Mouse (Mus musculus) neural tube, embryonic 11.5 days (tissue): ENCODE measurements around the gene Secisbp2l. TPM values are rescaled to one million over a fixed set of nuclear protein-coding genes. Genes with fewer than 3 reads are reported as not detected.

Experiments used
- ATAC-seq: fragments of 200-750 bp; cut with Nextera tagmentation; 2 replicates; pipeline ENCODE4 v1.8.0; 2017; ENCODE audit warnings: moderate number of reproducible peaks, mild to moderate bottlenecking, moderate TSS enrichment, moderate library complexity; ENCODE audit not compliant: insufficient read depth, low FRiP score, low TSS enrichment
- DNase-seq: peaks from one replicate; pipeline ENCODE4 v3.0.0-alpha.2; 2015; ENCODE audit warnings: low spot score
- H3K27ac ChIP-seq: fragments of 300-500 bp; sonication (generic); 2 replicates; pipeline ENCODE4 v1.5.1; 2014; ENCODE audit warnings: low read depth, mild to moderate bottlenecking, low read length
- H3K27me3 ChIP-seq: fragments of 300-500 bp; sonication (generic); 2 replicates; pipeline ENCODE4 v1.6.1; 2014; ENCODE audit warnings: mild to moderate bottlenecking, low read length, mixed read lengths; ENCODE audit not compliant: control insufficient read depth, insufficient read depth
- H3K36me3 ChIP-seq: fragments of 300-500 bp; sonication (generic); 2 replicates; pipeline ENCODE4 v1.6.1; 2014; ENCODE audit warnings: mild to moderate bottlenecking, low read length, moderate library complexity, mixed read lengths; ENCODE audit not compliant: control insufficient read depth, insufficient read depth
- H3K4me1 ChIP-seq: fragments of 300-500 bp; sonication (generic); 2 replicates; pipeline ENCODE4 v1.6.1; 2014; ENCODE audit warnings: low read length, mixed read lengths; ENCODE audit not compliant: control insufficient read depth, insufficient read depth
- H3K4me2 ChIP-seq: fragments of 300-500 bp; sonication (generic); 2 replicates; pipeline ENCODE4 v1.6.1; 2014; ENCODE audit warnings: low read depth, mild to moderate bottlenecking, moderate library complexity
- H3K4me3 ChIP-seq: fragments of 300-500 bp; sonication (generic); 2 replicates; pipeline ENCODE4 v1.5.1; 2014; ENCODE audit warnings: low read depth, low read length
- H3K9ac ChIP-seq: fragments of 300-500 bp; sonication (generic); 2 replicates; pipeline ENCODE4 v1.6.1; 2014; ENCODE audit warnings: mild to moderate bottlenecking, low read length
- H3K9me3 ChIP-seq: fragments of 300-500 bp; sonication (generic); 2 replicates; pipeline ENCODE4 v1.6.1; 2016; ENCODE audit warnings: low read length; ENCODE audit not compliant: control insufficient read depth
- WGBS: fragments of 180-500 bp; shearing (Covaris S2); extraction: QIAGEN DNeasy Blood & Tissue Kit; methylation state at CpG from one replicate; pipeline ENCODE4 v1.1.7; 2014; 5-methylcytosine and 5-hydroxymethylcytosine counted together
- polyA plus RNA-seq: library from polyadenylated mRNA; unstranded; fragments of >200 nt; fragmentation: Nextera tagmentation; extraction: Ambion mirVana; gene quantifications from 2 replicates; pipeline ENCODE4 v1.2.1, GENCODE M21; 2014

Gene Secisbp2l
- polyA plus RNA-seq, 1 experiment from 2014 or later: 30.3 TPM

DNA sequence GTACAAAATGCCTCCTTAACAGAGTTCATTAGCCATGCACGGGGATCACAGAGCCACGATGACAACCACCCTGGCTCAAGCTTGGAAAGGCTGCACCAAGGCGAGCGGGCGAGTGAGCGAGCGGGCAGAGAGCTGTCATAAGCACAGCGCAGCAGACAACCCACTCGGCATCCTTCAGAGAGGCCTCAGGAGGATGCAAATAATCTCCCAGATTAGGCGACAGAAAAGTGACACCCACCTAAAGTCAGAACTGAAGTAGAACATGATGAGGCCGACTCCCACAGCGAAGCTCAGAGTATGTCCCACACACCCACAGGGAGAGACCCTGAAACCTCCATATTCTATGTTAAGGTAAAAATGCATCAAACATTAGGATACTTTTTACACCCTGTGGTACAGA is 4.3 kb downstream of the Secisbp2l start:
- WGBS: 94% methylated on average over 12 of the region's 12 CpGs
- no peak for ATAC-seq
- Histone ChIP-seq H3K27me3 (no peaks in the 10 kb centered on the region), H3K9me3 (no peaks in the 10 kb centered on the region), H3K9ac (no peak overlapping the region), H3K4me2 (no peak overlapping the region), H3K4me1 (no peaks in the 10 kb centered on the region; the same call in 1 of the 2 replicates), H3K36me3 (0 out of 2 replicates have a peak, but pooled peaks cover 2% of the 10 kb centered on the region), H3K4me3 (no peak overlapping the region), H3K27ac (no peak overlapping the region)
- no peak for DNase-seq

DNA sequence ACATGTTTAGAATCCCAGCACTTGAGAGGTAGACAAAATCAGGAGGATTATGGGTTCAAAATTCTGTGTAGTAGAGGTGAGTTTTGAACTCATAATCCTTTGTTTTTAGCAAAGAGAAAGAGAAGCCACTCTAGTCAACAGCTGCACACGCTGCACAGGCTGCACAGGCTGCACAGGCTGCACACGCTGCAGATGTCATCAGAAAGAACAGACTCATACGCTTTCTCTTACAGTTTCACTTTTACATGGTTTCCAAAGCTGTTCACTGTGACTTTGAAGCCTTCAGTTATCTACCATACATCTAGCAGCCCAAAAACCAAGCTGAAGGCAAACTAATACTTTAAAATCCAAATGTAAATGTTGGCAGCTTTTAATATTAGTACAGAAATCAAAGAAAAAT is 5.7 kb downstream of the Secisbp2l start:
- DNase-seq (no peak), ATAC-seq (no peak)
- H3K36me3 ChIP-seq: 0 out of 2 replicates have a peak, but pooled peaks cover 2% of the 10 kb centered on the region
- no peaks in the 10 kb centered on the region for H3K9me3 ChIP-seq
- 91% methylated on average over 3 of the region's 3 CpGs for WGBS
- no peak overlapping the region for H3K4me2 ChIP-seq
- H3K4me3 ChIP-seq: no peak overlapping the region
- H3K27me3 ChIP-seq: no peaks in the 10 kb centered on the region
- H3K9ac ChIP-seq: no peak overlapping the region
- no peak overlapping the region for H3K27ac ChIP-seq
- no peaks in the 10 kb centered on the region; the same call in 1 of the 2 replicates for H3K4me1 ChIP-seq

DNA sequence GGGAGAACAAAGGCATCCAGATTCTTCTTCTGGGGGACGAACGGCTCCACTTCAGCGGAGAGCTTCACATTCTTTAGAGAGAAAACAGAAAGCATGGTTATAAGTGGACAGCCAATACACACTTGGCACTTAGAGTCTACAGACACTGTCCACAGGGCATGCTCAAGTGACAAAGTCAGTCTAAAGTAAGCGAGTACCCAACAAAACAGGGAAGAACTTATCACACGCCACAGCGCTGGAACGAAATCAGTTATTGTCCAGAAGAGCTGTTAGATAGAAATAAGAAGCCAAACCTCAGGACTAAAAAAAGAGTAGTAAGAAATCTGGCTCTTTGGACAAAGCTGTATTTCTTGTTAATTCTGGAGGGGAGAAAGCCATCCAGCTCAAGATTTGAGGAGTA is 7.0 kb downstream of the Secisbp2l start:
- no peak overlapping the region for H3K4me2 ChIP-seq
- no peak overlapping the region for H3K9ac ChIP-seq
- 92% methylated on average over 7 of the region's 7 CpGs for WGBS
- DNase-seq (no peak), ATAC-seq (no peak)
- no peaks in the 10 kb centered on the region for H3K9me3 ChIP-seq
- no peak overlapping the region for H3K4me3 ChIP-seq
- H3K27ac ChIP-seq: no peak overlapping the region
- 0 out of 2 replicates have a peak, but pooled peaks cover 2% of the 10 kb centered on the region for H3K36me3 ChIP-seq
- no peaks in the 10 kb centered on the region for H3K27me3 ChIP-seq
- H3K4me1 ChIP-seq: no peaks in the 10 kb centered on the region

DNA sequence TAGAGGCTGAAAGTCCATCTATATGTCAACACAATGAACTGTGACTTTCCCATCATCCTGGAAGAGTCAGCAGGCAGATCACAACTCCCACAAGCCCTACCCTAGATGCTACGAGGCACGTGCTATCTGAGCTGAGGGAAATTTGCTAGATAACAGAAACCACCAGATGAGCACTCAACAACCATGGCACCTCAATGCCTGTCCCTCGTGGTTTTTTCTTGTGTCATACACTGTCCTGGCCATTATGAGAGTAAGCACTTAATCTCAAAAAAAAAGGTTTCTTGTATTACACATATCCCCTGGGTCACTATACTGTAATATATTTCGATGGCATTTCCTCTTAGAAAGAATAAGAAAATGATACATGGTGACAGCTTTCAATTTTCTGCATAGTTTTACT is 7.8 kb downstream of the Secisbp2l start:
- ATAC-seq: no peak
- Histone ChIP-seq H3K4me1 (no peaks in the 10 kb centered on the region), H3K4me2 (no peak overlapping the region), H3K4me3 (no peak overlapping the region), H3K9me3 (no peaks in the 10 kb centered on the region), H3K36me3 (0 out of 2 replicates have a peak, but pooled peaks cover 2% of the 10 kb centered on the region), H3K9ac (no peak overlapping the region), H3K27ac (no peak overlapping the region), H3K27me3 (no peaks in the 10 kb centered on the region)
- 91% methylated on average over 4 of the region's 4 CpGs for WGBS
- DNase-seq: no peak

DNA sequence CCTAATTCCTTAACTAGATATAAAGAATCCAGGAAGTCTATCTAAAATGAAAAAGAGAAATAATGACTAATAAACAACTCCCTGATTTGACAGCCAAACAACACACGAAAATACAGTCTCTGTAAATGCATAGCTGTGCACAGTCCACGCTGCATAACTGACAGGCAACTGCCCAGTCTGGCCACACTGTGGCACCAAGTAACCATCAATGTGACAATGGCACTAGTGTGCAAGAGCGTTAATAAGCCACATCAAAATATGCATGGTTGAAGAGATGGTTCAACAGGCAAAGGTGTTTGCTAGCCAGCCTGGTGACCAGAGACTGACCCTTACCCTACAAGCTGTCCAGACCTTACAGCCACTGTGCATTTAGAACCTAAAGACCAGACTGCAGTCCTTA is 17.6 kb downstream of the Secisbp2l start:
- no peak for DNase-seq
- Histone ChIP-seq H3K9me3 (no peaks in the 10 kb centered on the region), H3K4me3 (no peak overlapping the region), H3K4me1 (no peaks in the 10 kb centered on the region), H3K4me2 (no peak overlapping the region), H3K27me3 (no peaks in the 10 kb centered on the region), H3K27ac (no peak overlapping the region), H3K9ac (no peak overlapping the region), H3K36me3 (peaks cover 5% of the 10 kb centered on the region; the same call in 1 of the 2 replicates)
- whole genome bisulfite sequencing: 90% methylated on average over 3 of the region's 3 CpGs
- ATAC-seq: no peak

DNA sequence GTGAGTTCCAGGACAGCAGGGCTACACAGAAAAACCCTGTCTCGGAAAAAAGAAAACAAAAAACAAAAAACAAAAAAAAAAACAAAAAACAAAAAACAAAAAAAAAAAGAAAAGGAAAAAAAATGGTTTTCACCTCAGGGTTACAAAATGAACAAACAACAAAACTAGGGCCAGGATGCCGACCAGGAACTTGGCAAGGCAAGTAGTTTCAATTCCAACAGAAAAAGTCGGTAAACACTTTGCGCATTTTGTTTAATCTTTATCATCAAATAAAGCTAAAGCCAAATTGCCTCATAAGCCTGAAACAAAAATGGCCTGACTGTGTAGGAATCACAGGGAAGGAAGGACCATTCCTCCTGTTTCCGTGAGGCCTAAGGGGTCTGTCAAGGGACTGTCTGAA is 18.1 kb downstream of the Secisbp2l start:
- Histone ChIP-seq H3K4me1 (no peaks in the 10 kb centered on the region), H3K9ac (no peak overlapping the region), H3K4me3 (no peak overlapping the region), H3K27ac (no peak overlapping the region), H3K27me3 (no peaks in the 10 kb centered on the region), H3K36me3 (peaks cover 5% of the 10 kb centered on the region; the same call in 1 of the 2 replicates), H3K4me2 (no peak overlapping the region), H3K9me3 (no peaks in the 10 kb centered on the region)
- WGBS: 92% methylated on average over 5 of the region's 5 CpGs
- no peak for DNase-seq
- ATAC-seq: no peak

DNA sequence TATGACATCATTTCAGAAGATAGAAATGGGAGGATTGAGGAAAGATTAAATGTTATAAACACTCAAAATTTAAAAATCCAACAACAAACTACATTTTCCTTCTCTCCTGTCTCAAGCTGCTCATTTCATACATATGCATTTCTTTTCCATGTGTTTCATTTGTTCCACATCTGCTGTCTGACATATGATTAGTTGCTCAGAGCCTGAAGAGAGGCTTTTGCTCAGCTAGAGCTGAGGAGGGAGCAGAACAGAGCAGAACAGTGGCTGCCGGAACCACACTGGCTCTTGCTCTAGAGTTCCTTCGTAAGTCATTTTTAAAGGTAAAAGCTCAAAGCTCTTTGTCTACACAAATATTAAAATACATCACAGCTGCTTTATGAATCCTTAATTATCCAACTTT is 33.3 kb downstream of the Secisbp2l start:
- no peak for ATAC-seq
- DNase-seq: no peak
- H3K9ac ChIP-seq: no peak overlapping the region
- H3K4me1 ChIP-seq: no peaks in the 10 kb centered on the region
- H3K27ac ChIP-seq: no peak overlapping the region
- no peak overlapping the region for H3K4me3 ChIP-seq
- no peaks in the 10 kb centered on the region for H3K27me3 ChIP-seq
- H3K4me2 ChIP-seq: no peak overlapping the region
- WGBS: 90% methylated on average over 2 of the region's 2 CpGs
- no peaks in the 10 kb centered on the region for H3K9me3 ChIP-seq
- peaks cover 13% of the 10 kb centered on the region for H3K36me3 ChIP-seq

DNA sequence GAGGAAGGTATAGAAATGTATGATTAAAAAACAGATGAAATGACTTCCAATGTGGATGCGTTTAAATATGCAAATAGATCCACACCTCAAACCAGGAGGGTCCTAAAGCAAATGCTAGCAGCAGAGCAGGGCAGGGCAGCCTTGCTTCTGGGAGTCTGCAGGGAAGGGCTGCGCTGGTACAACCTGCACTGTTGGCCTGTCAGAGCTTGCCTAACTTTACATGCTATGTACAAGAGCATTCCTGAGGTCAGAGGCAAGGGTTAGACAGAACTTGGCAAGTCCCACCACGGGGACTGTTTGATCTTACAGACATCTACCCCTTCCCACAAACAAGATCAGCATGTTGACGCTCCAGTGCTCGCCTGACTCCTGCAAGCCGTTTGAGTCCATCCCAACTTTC is 43.3 kb downstream of the Secisbp2l start:
- H3K27ac ChIP-seq: no peak overlapping the region
- H3K36me3 ChIP-seq: peaks cover 5% of the 10 kb centered on the region; the same call in 1 of the 2 replicates
- H3K4me3 ChIP-seq: no peak overlapping the region
- H3K4me1 ChIP-seq: no peaks in the 10 kb centered on the region
- H3K9ac ChIP-seq: no peak overlapping the region
- ATAC-seq (no peak), DNase-seq (no peak)
- no peaks in the 10 kb centered on the region for H3K9me3 ChIP-seq
- H3K27me3 ChIP-seq: no peaks in the 10 kb centered on the region
- H3K4me2 ChIP-seq: no peak overlapping the region
- WGBS: 88% methylated on average over 6 of the region's 6 CpGs

DNA sequence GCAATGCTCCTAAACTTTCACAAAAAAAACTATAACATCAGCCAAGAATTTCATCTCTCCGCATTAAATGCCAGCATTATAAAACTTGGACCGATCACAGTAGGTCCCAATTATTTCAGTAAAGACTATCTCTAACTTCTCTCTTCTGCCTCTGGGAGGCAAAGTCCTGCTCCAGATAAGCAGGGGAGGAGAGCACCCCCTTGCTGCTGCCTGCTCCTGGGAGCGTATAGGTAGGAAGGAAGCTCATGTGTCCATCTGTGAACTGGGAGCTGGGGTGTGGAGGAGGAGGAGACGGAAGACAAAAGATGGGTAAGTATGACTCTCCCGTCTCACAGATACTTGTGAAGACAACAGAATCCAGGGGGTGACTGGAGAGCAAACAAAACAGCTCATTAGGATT is 44.0 kb downstream of the Secisbp2l start:
- Histone ChIP-seq H3K9me3 (no peaks in the 10 kb centered on the region), H3K27me3 (no peaks in the 10 kb centered on the region), H3K9ac (no peak overlapping the region), H3K4me1 (no peaks in the 10 kb centered on the region), H3K36me3 (peaks cover 5% of the 10 kb centered on the region; the same call in 1 of the 2 replicates), H3K27ac (no peak overlapping the region), H3K4me2 (no peak overlapping the region), H3K4me3 (no peak overlapping the region)
- 76% methylated on average over 5 of the region's 5 CpGs for WGBS
- no peak for ATAC-seq
- no peak for DNase-seq
